In the genomic region with DNA sequence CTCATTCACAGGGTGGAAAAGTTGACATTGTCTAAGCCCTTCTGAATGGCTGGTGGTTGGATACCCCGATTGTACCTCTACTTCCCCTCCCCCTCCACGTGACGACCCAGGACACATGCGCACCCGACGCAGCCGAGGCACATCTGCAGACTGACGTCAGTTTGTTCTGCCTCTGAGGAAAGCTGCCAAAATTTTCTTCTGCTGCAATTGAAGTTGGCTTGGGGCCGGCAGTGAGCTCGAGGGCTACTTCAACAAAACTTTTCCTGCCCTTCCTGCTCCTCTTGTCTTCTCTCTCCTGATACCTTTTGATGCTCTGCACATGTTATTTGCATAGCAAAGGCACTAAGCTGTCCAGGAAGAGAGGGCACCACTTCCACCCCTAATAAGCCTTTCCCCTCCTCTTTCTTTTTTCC, we compare ENCODE assay signal across 8 mouse cellular contexts. TPM values are rescaled to one million over a fixed set of nuclear protein-coding genes. Genes with fewer than 3 reads are reported as not detected.
DNase-seq lines count a peak whose midpoint lies in the region; ATAC-seq and TF ChIP-seq lines count a peak whose summit lies in the region.

No protein-coding gene starts in this region.

- no peaks in the 10 kb centered on the region for H3K9me3 ChIP-seq in embryonic facial prominence, embryonic 13.5 days
- no peaks in the 10 kb centered on the region for H3K9me3 ChIP-seq in limb, embryonic 10.5 days (replicated peaks)
- H3K9me3 ChIP-seq in midbrain, embryonic 12.5 days: no peaks in the 10 kb centered on the region

- H3K4me3 ChIP-seq in embryonic facial prominence, embryonic 13.5 days: peak overlapping the region; percentile 45
- H3K4me3 ChIP-seq in limb, embryonic 10.5 days: peak overlapping the region; percentile 54
- H3K4me3 ChIP-seq in midbrain, embryonic 12.5 days: peak overlapping the region; percentile 47
- H3K4me3 ChIP-seq in small intestine, adult 2 months (ENCODE audit: low read depth, low read length): peak overlapping the region; percentile 64

- peaks cover 14% of the 10 kb centered on the region for H3K4me1 ChIP-seq in embryonic facial prominence, embryonic 13.5 days
- H3K4me1 ChIP-seq in limb, embryonic 10.5 days: peaks cover 21% of the 10 kb centered on the region
- H3K4me1 ChIP-seq in midbrain, embryonic 12.5 days: peaks cover 16% of the 10 kb centered on the region
- no peaks in the 10 kb centered on the region for H3K4me1 ChIP-seq in small intestine, adult 2 months (ENCODE audit: control insufficient read depth, insufficient read depth, insufficient read length, low read length)

- peak; percentile 93 for ATAC-seq in embryonic facial prominence, embryonic 13.5 days (ENCODE audit: insufficient number of reproducible peaks, insufficient read depth, low FRiP score, low TSS enrichment, low read depth)
- ATAC-seq in midbrain, embryonic 12.5 days (ENCODE audit: low FRiP score, low read depth): peak; percentile 97

- peak overlapping the region; percentile 90 for H3K27ac ChIP-seq in embryonic facial prominence, embryonic 13.5 days
- peak overlapping the region; percentile 84 for H3K27ac ChIP-seq in limb, embryonic 10.5 days
- H3K27ac ChIP-seq in midbrain, embryonic 12.5 days (replicated peaks): peak overlapping the region; percentile 71
- peak overlapping the region; percentile 47; the same call in 1 of the 2 replicates for H3K27ac ChIP-seq in small intestine, adult 2 months (ENCODE audit: insufficient read depth, low read depth, low read length)

- no peaks in the 10 kb centered on the region for H3K36me3 ChIP-seq in embryonic facial prominence, embryonic 13.5 days
- H3K36me3 ChIP-seq in limb, embryonic 10.5 days: no peaks in the 10 kb centered on the region
- H3K36me3 ChIP-seq in midbrain, embryonic 12.5 days: no peaks in the 10 kb centered on the region
- no peaks in the 10 kb centered on the region for H3K36me3 ChIP-seq in small intestine, adult 2 months (ENCODE audit: control insufficient read depth, insufficient read depth, low read length)

- H3K27me3 ChIP-seq in embryonic facial prominence, embryonic 13.5 days: no peaks in the 10 kb centered on the region
- no peaks in the 10 kb centered on the region for H3K27me3 ChIP-seq in limb, embryonic 10.5 days (ENCODE audit: low read depth, poor library complexity, severe bottlenecking)
- H3K27me3 ChIP-seq in midbrain, embryonic 12.5 days: no peaks in the 10 kb centered on the region
- H3K27me3 ChIP-seq in small intestine, adult 2 months (ENCODE audit: control insufficient read depth, insufficient read depth, low read length): no peaks in the 10 kb centered on the region

- TF ChIP-seq POLR2A in small intestine, adult 2 months (IDR thresholded peaks at IDR 0.05; ENCODE audit: low read depth, low read length): no peak

- no peak for TF ChIP-seq CTCF in small intestine, adult 2 months (IDR thresholded peaks at IDR 0.05; ENCODE audit: extremely low read depth, insufficient read length, insufficient replicate concordance, low read depth, low read length)

- DNase-seq in 3T3-L1 (ENCODE audit: low read depth, low spot score): peak; percentile 98
- peak; percentile 93 to 95 for DNase-seq in adrenal gland, postnatal 36 days
- DNase-seq in heart, adult 11 months: peak; percentile 100
- peak; percentile 93 for DNase-seq in kidney, adult 11 months
- peak; percentile 88 for DNase-seq in limb, embryonic 10.5 days (ENCODE audit: low spot score)

- WGBS in embryonic facial prominence, embryonic 13.5 days: 0% methylated on average over 10 of the region's 10 CpGs
- WGBS in limb, embryonic 10.5 days: 0% methylated on average over 10 of the region's 10 CpGs
- 0% methylated on average over 10 of the region's 10 CpGs for WGBS in midbrain, embryonic 12.5 days
- under 1% methylated on average over 10 of the region's 10 CpGs for WGBS in small intestine, adult 2 months

- H3K4me2 ChIP-seq in embryonic facial prominence, embryonic 13.5 days: peak overlapping the region; percentile 63
- H3K4me2 ChIP-seq in midbrain, embryonic 12.5 days (replicated peaks): peak overlapping the region; percentile 65

- peak overlapping the region; percentile 68 for H3K9ac ChIP-seq in embryonic facial prominence, embryonic 13.5 days
- 0 out of 2 replicates have a peak overlapping the region, but pooled peaks have one; percentile 28 for H3K9ac ChIP-seq in midbrain, embryonic 12.5 days (replicated peaks)

RNA-seq across cellular contexts. Expression of a gene that starts 0.7 kb away (rescaled TPM):
- total RNA-seq in adrenal gland, postnatal 36 days (2021): 1 to 10 TPM; 2.5 to 4.5 TPM
- polyA plus RNA-seq in embryonic facial prominence, embryonic 13.5 days (2015; fragmentation: Nextera tagmentation; extraction: Ambion mirVana): 3.2 and 4.9 TPM in 2 replicates
- 1.6 and 3.0 TPM in 2 replicates for polyA plus RNA-seq in limb, embryonic 10.5 days (2016; fragmentation: Nextera tagmentation; extraction: Ambion mirVana)
- polyA plus RNA-seq in midbrain, embryonic 12.5 days (2016; fragmentation: Nextera tagmentation; extraction: Ambion mirVana): 2.9 and 4.6 TPM in 2 replicates
- 0.22 and 0.68 TPM in 2 replicates for polyA plus RNA-seq in small intestine, adult 2 months (2012; rRNA removed)

RNA-seq across cellular contexts. Expression of a gene that starts 58.3 kb away (rescaled TPM):
- 10 to 100 TPM; 14.0 to 14.2 TPM for total RNA-seq in adrenal gland, postnatal 36 days (2021)
- 17.4 and 21.7 TPM in 2 replicates for polyA plus RNA-seq in embryonic facial prominence, embryonic 13.5 days (2015; fragmentation: Nextera tagmentation; extraction: Ambion mirVana)
- polyA plus RNA-seq in limb, embryonic 10.5 days (2016; fragmentation: Nextera tagmentation; extraction: Ambion mirVana): 17.7 and 21.2 TPM in 2 replicates
- 13.2 and 13.6 TPM in 2 replicates for polyA plus RNA-seq in midbrain, embryonic 12.5 days (2016; fragmentation: Nextera tagmentation; extraction: Ambion mirVana)
- polyA plus RNA-seq in small intestine, adult 2 months (2012; rRNA removed): 0.25 and 0.27 TPM in 2 replicates

RNA-seq across cellular contexts. Expression of a gene that starts 58.5 kb away (rescaled TPM):
- 1 to 10 TPM; 2.4 to 2.7 TPM for total RNA-seq in adrenal gland, postnatal 36 days (2021)
- polyA plus RNA-seq in embryonic facial prominence, embryonic 13.5 days (2015; fragmentation: Nextera tagmentation; extraction: Ambion mirVana): 79.0 and 84.6 TPM in 2 replicates
- 92.0 and 92.9 TPM in 2 replicates for polyA plus RNA-seq in limb, embryonic 10.5 days (2016; fragmentation: Nextera tagmentation; extraction: Ambion mirVana)
- polyA plus RNA-seq in midbrain, embryonic 12.5 days (2016; fragmentation: Nextera tagmentation; extraction: Ambion mirVana): 64.0 and 68.2 TPM in 2 replicates
- 0.11 TPM in 1 of 2 replicates, not detected in the other for polyA plus RNA-seq in small intestine, adult 2 months (2012; rRNA removed)

Comparison
In these comparisons a context has a peak if more than half of its experiments do, and no peak if none do; other contexts are left out.
1. Peak in every context shown above with its lines: DNase-seq, ATAC-seq, H3K4me3 ChIP-seq and H3K27ac ChIP-seq.
2. RNA of a gene that starts 58.3 kb away (polyA plus RNA-seq): 17.7 to 21.2 TPM in limb, embryonic 10.5 days, 17.4 to 21.7 TPM in embryonic facial prominence, embryonic 13.5 days and 13.2 to 13.6 TPM in midbrain, embryonic 12.5 days; 0.25 to 0.27 TPM in small intestine, adult 2 months; every median in the first group is over 10 times any median in the second.
3. RNA of a gene that starts 58.5 kb away (polyA plus RNA-seq): 92.0 to 92.9 TPM in limb, embryonic 10.5 days, 79.0 to 84.6 TPM in embryonic facial prominence, embryonic 13.5 days and 64.0 to 68.2 TPM in midbrain, embryonic 12.5 days; 0.11 TPM in small intestine, adult 2 months; every median in the first group is over 10 times any median in the second.